Mouse (Mus musculus): Measurements from ENCODE around the gene Tspan5. TPM values are rescaled to one million over a fixed set of nuclear protein-coding genes. Genes with fewer than 3 reads are reported as not detected.

The Tspan5 gene
- total and polyA plus RNA-seq, 2 experiments from 2014 or later, result 7.7 to 25.4 TPM

DNA sequence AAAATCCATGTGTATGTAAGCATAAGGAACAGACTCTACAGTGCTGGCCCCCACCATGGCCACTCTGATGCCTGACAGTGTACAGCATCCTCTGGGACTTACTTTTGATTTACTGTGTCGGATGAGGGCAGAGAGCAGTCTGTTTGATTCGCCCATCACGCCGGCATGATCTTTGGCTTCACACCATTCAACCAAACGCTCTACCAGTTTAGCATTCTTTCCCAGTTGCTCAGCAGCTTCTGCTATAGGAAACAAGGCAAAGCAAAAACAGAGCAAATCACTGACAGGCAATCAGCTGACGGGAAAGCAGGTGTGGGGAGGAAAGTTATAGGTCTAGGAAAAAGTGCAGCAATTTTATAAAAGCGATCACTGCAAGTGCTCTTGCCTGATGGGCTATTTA is 213.2 kb downstream of the Tspan5 start:
- Histone ChIP-seq H3K9ac (replicated peaks; ENCODE audit: low read depth, low read length) (no peak overlapping the region), H3K27ac (ENCODE audit: low read depth) (no peak overlapping the region), H3K4me2 (ENCODE audit: low read depth, low read length) (no peak overlapping the region), H3K27me3 (ENCODE audit: control insufficient read depth, insufficient read depth, low read length) (no peaks in the 10 kb centered on the region), H3K4me3 (ENCODE audit: low read depth, low read length) (no peak overlapping the region), H3K36me3 (replicated peaks; ENCODE audit: control insufficient read depth, insufficient read depth, low read length) (peaks cover 58% of the 10 kb centered on the region), H3K4me1 (ENCODE audit: control insufficient read depth, insufficient read depth) (no peaks in the 10 kb centered on the region), H3K9me3 (replicated peaks; ENCODE audit: control insufficient read depth, low read length) (no peaks in the 10 kb centered on the region)
- 96% methylated on average over 7 of the region's 7 CpGs for WGBS
- ATAC-seq (ENCODE audit: insufficient read depth, low read depth) (no peak), DNase-seq (ENCODE audit: low spot score) (no peak)
- TF ChIP-seq CTCF (IDR thresholded peaks at IDR 0.05; ENCODE audit: low read depth) (no peak), EP300 (IDR thresholded peaks at IDR 0.05; ENCODE audit: low read depth) (no peak)

Other genes with a start within 250 kb of the Tspan5 start
- gene Eif4e, start 216.0 kb upstream of the Tspan5 start, total RNA-seq (2014; rRNA removed; ENCODE audit: low replicate concordance), result 36.4 and 42.1 TPM in 2 replicates
- 172 and 175 TPM in 2 replicates for gene Eif4e, start 216.0 kb upstream of the Tspan5 start, polyA plus RNA-seq (2015; fragmentation: Nextera tagmentation; extraction: Ambion mirVana)